Mouse (Mus musculus): ENCODE data around the gene Flna. TPM values are rescaled to one million over a fixed set of nuclear protein-coding genes. Genes with fewer than 3 reads are reported as not detected.
"Not testable (repeated sequence)": the region's sequence is repeated elsewhere in the genome, so short reads cannot be mapped to it uniquely, and the experiment has no call there.

Flna gene
- total RNA-seq, 2 experiments from 2014 or later: 66.7 to 68.9 TPM

DNA sequence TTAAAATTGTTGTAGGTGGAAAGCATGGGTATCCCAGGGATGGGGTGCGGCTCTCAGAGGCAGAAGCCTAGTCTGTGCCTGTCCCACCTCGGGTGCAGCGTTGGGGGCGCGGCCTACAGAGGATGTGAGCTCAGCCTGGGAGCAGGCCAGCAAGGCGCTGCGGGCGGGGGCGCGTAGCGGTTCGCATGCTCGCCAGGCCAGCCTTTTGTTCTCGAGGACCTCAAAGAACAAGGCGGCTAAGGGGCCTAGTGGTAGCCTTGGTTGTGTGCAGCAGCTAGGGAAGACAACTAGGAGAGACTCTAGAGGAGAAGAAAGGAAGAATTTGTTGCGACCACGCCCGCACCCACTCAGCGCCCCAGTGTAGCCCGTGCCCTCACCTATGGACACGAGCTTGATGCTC lies 3.9 kb downstream of the Flna start:
- H3K4me3 ChIP-seq: peak overlapping the region; percentile 63
- no peak for TF ChIP-seq CTCF (IDR thresholded peaks at IDR 0.05)
- H3K27ac ChIP-seq: peak overlapping the region; percentile 82
- peak; percentile 39 to 57 for DNase-seq (ENCODE audit: extremely low spot score in 1 of 2, low spot score in 2 of 2)
- intact Hi-C loops (cut with DNase I): loop anchor here (2.0 to 5.0 kb wide), 5 partner anchors 122 to 279 kb away; partner anchors contain the start of genes Hcfc1 and Irak1

DNA sequence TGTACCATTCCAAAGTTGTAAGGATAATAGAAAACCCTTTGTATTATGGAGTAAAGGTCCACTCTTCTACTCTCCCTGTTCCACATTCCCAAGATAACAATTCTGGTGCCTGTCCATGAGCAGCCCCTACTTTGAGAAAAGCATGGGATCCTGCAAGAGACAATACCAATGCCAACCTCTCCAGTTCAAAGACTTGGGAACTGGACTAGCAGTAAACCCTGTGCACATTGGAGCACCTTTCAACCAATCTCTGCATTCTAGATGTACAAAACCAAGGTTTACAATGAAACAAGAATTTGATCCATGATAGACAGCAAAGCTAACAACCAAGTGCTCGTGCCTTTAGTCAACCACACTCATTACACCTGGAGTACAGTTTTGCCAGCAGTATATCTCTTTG lies 4.5 kb downstream of the Flna start:
- no peak for TF ChIP-seq CTCF (IDR thresholded peaks at IDR 0.05)
- no peak for DNase-seq (ENCODE audit: extremely low spot score in 1 of 2, low spot score in 2 of 2)
- intact Hi-C loops (cut with DNase I): loop anchor here (5.0 kb wide), 3 partner anchors 122 to 223 kb away; partner anchors contain the start of gene Irak1
- H3K4me3 ChIP-seq: peak overlapping the region; percentile 63
- H3K27ac ChIP-seq: peak overlapping the region; percentile 82; the same call in 1 of the 2 replicates

DNA sequence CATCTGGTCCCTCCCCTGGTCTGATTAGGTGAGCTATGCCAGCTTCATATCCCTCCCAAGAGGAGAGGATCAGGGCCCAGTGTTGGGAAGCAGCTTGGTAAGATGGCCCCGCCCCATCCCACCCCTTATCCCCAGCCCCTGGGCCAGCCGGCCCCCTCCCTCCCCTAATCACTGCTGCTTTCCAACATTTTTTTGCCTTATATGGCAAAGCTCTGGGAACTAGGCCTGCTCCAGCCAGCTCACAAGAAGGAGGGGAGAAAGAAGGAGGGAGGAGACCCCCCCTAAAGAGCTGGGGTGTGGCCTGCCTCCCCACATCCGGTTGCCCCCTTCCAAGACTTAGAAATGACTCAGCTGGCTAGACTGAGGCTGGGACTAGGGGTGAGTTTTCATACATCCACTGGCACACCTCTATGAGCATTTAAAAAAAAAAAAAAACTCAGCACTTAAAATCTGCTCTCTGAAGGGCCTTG lies 5.0 kb downstream of the Flna start:
- Histone ChIP-seq H3K4me3 (peak overlapping the region; percentile 63), H3K27ac (no peak overlapping the region; the same call in 1 of the 2 replicates)
- peak in 1 of 2 experiments; percentile 11 for DNase-seq (ENCODE audit: extremely low spot score in 1 of 2, low spot score in 2 of 2)
- intact Hi-C loops (cut with DNase I): loop anchor here (5.0 kb wide), 3 partner anchors 123 to 222 kb away; partner anchors contain the start of gene Irak1
- TF ChIP-seq CTCF (IDR thresholded peaks at IDR 0.05): no peak

DNA sequence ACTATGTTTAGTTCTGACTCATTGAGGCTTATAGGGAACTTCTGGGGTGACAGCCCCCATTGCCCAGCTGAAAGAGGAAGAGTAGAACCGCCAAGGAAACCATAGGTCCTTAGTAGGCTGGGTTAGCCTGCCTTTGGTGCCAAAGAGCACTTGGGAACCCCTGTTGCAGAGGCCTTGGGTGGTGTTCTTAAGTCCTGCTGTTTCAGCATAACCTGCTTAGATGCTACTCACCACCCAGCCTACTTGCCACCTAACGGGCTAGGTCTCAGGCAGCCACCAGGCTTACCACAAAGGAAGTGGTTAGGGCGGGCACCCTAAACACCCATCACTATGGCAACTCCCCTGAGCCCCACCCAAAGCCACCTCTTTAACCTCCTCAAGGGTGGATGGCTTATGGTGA lies 5.8 kb downstream of the Flna start:
- no peak overlapping the region for H3K4me3 ChIP-seq
- intact Hi-C loops (cut with DNase I): no loop called here
- no peak overlapping the region for H3K27ac ChIP-seq
- no peak for DNase-seq (ENCODE audit: extremely low spot score in 1 of 2, low spot score in 2 of 2)
- no peak for TF ChIP-seq CTCF (IDR thresholded peaks at IDR 0.05)

GRCm38 (mm10) chrX:74243396-74243795 lies 6.2 kb downstream of the Flna start:
- H3K4me3 ChIP-seq: no peak overlapping the region
- DNase-seq (ENCODE audit: extremely low spot score in 1 of 2, low spot score in 2 of 2): no peak
- intact Hi-C loops (cut with DNase I): no loop called here
- H3K27ac ChIP-seq: no peak overlapping the region
- TF ChIP-seq CTCF (IDR thresholded peaks at IDR 0.05): no peak

DNA sequence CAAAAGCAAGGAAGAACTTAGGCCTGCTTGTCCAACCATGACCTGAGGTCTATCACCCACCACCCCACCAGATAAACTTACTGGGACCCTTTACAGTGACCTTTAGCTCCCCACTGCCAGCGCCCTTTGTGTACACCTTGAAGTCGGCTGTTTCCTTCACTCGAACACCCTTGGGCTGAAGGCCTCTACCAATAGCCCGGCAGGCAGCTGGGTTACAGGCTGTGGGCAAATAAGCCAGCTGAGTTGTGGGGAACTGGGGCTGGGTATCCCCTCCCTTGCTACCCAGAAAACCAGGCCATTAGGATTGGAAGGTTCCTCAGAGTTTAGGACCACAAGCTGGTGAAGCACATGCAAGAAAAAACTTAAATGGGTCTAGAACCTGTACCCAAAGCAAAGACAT lies 9.3 kb downstream of the Flna start:
- TF ChIP-seq CTCF (IDR thresholded peaks at IDR 0.05): no peak
- no peak overlapping the region for H3K27ac ChIP-seq
- no peak for DNase-seq (ENCODE audit: extremely low spot score in 1 of 2, low spot score in 2 of 2)

GRCm38 (mm10) chrX:74233196-74233595 lies 16.4 kb downstream of the Flna start:
- Histone ChIP-seq H3K27ac (no peak overlapping the region), H3K4me3 (no peak overlapping the region)
- no peak for TF ChIP-seq CTCF (IDR thresholded peaks at IDR 0.05)
- no peak for DNase-seq (ENCODE audit: extremely low spot score in 1 of 2, low spot score in 2 of 2)
- intact Hi-C loops (cut with DNase I): no loop called here

More for the DNA sequence above, 9.3 kb downstream of the Flna start:
- intact Hi-C loops (cut with DNase I): no loop called here
- no peak overlapping the region for H3K4me3 ChIP-seq

DNA sequence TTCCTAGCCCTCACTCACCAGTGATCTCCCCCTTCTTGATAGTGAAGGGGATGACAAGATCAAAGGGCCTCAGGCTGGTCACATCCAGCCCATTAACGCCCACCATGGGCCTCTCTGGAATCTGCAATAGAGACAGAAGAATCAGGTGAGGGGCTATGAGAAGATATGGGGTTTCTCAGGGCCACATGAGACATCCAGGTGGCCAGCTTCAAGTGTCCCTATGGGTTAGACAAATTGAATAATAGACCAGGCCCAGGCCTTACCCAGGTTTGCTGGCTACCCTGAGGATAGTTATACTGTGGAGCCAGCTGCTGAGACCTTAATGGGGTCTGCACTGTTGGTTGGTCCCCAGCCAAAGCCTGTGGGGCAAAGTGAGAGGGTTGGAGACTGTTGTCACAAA lies 19.6 kb downstream of the Flna start:
- DNase-seq (ENCODE audit: extremely low spot score in 1 of 2, low spot score in 2 of 2): no peak
- Histone ChIP-seq H3K4me3 (no peak overlapping the region), H3K27ac (no peak overlapping the region)
- intact Hi-C loops (cut with DNase I): no loop called here
- no peak for TF ChIP-seq CTCF (IDR thresholded peaks at IDR 0.05)

DNA sequence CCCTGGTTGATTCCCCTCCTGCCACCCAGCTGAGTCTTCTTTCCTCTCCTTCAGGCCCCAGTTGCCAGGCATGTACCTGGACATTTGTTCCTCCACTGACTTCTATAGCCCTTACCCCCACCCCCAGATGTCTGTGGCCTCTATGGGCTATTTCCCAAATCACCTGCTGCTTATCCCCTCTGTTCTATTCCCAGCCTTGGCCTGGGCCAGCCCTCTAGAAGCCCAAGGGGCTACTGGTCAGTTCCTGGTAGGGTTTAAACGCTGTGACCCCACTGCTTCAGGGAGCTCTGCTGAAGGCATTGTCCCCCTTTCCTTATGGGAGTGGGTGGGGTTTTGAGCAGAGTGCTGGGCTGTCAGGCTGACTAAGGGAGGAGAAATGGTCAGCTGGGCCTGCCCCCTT lies 29.5 kb downstream of the Flna start:
- DNase-seq (ENCODE audit: extremely low spot score in 1 of 2, low spot score in 2 of 2); H3K27ac ChIP-seq; H3K4me3 ChIP-seq; intact Hi-C loops (cut with DNase I): not testable (repeated sequence)

GRCm38 (mm10) chrX:74219449-74219848 lies 30.2 kb downstream of the Flna start:
- no peak for TF ChIP-seq CTCF (IDR thresholded peaks at IDR 0.05)

DNA sequence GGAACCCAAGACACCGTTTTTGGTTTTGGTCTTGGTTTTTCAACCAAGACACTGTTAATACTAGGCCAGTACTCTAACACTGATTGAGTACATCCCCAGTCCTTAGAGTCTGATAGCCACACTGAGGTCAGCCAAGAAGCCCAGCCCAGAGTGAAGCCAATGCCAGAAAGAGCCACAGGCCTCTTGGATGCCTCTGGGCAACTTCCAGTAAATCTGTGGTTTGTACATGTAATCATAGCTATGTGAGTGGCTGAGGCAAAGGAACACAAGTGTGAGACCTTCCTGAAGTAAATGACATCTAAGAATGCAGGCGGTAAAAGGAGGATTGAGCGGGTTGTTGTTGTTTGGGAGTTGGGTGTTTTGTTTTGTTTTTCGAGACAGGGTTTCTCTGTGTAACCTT lies 31.1 kb downstream of the Flna start:
- no peak overlapping the region for H3K4me3 ChIP-seq
- H3K27ac ChIP-seq: no peak overlapping the region
- no peak for TF ChIP-seq CTCF (IDR thresholded peaks at IDR 0.05)
- no peak for DNase-seq (ENCODE audit: extremely low spot score in 1 of 2, low spot score in 2 of 2)
- intact Hi-C loops (cut with DNase I): loop anchor here (10.0 kb wide), 1 partner anchor 104 kb away; no protein-coding TSS in a partner anchor

More at GRCm38 (mm10) chrX:74219449-74219848, 30.2 kb downstream of the Flna start:
- intact Hi-C loops (cut with DNase I): loop anchor here (10.0 kb wide), 1 partner anchor 105 kb away; no protein-coding TSS in a partner anchor
- Histone ChIP-seq H3K27ac (no peak overlapping the region), H3K4me3 (no peak overlapping the region)
- no peak for DNase-seq (ENCODE audit: extremely low spot score in 1 of 2, low spot score in 2 of 2)

DNA sequence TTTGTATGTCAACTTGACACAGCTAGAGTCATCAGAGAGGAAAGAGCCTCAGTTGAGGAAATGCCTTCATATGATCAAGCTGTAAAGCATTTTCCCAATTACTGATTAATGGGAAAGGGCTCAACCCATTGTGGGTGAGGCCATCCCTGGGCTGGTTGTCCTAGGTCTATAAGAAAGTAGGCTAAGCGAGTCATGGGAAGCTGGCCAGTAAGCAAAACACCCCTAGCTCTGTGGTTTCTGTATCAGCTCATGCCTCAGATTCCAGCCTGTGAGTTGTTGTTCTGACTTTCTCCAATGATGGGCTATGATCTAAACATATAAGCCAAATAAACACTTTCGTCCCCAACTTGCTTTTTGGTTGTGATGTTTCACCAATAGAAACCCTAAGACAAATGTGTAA lies 46.1 kb downstream of the Flna start:
- Histone ChIP-seq H3K4me3 (no peak overlapping the region), H3K27ac (no peak overlapping the region)
- intact Hi-C loops (cut with DNase I): no loop called here
- no peak for TF ChIP-seq CTCF (IDR thresholded peaks at IDR 0.05)
- DNase-seq (ENCODE audit: extremely low spot score in 1 of 2, low spot score in 2 of 2): no peak

DNA sequence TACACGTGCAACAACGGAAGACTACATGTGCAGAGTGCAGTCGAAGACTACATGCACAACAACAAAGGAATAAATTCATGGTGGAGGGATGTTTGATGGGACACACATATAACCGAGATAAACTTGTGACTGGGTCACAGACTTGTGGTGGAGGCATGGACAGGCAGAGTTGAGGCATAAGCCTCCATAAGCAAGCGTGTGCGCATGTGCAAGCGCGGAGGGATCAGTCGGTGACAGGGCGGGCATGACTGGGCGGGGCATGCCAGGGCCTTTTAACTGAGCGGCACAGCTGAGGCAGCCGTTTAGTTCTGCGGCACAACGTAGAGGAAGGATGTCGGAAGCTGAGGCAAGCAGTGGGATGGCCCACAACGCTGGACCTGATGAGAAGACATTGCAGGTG lies 72.7 kb downstream of the Flna start, which contains the start of gene Tktl1:
Gene Tktl1 (plus strand): TSS at position 301 of the 400 bp plus-strand sequence.
- no peak within 1 kb of the TSS for H3K27ac ChIP-seq
- H3K4me3 ChIP-seq: no peak within 1 kb of the TSS
- no peak for TF ChIP-seq CTCF (IDR thresholded peaks at IDR 0.05)
- DNase-seq (ENCODE audit: extremely low spot score in 1 of 2, low spot score in 2 of 2): no peak
- intact Hi-C loops (cut with DNase I): no loop called here

Small RNAs within 50 kb of the gene (microRNA-seq; reads per million reads assigned to microRNA genes)
- gene Mir7091: 0 reads per million in 2 experiments

Other genes starting within 250 kb of the Flna start
- gene Irak1, start 225.9 kb downstream of the Flna start, total RNA-seq (2021): 10 to 100 TPM; 47.9 to 54.2 TPM
- 1 to 10 TPM in 1 of 2 experiments, under 1 TPM in 1; 0.66 to 1.6 TPM for gene Opn1mw, start 122.4 kb downstream of the Flna start, total RNA-seq (2021)
- 10 to 100 TPM; 85.0 to 89.3 TPM for gene Mecp2, start 114.5 kb downstream of the Flna start, total RNA-seq (2021)
- not detected for gene Tex28, start 82.0 kb downstream of the Flna start, total RNA-seq (2021)
- gene Tktl1, start 72.6 kb downstream of the Flna start, total RNA-seq (2021): not detected
- gene Emd, start 4.9 kb upstream of the Flna start, total RNA-seq (2021): 10 to 100 TPM; 36.0 to 37.7 TPM
- gene Rpl10, start 21.0 kb upstream of the Flna start, total RNA-seq (2021): 100 to 1,000 TPM; 151 to 163 TPM
- 10 to 100 TPM; 60.9 to 64.9 TPM for gene Taz, start 32.1 kb upstream of the Flna start, total RNA-seq (2021)
- gene Dnase1l1, start 32.5 kb upstream of the Flna start, total RNA-seq (2021): 1 to 10 TPM; 2.2 to 2.9 TPM
- gene Atp6ap1, start 47.3 kb upstream of the Flna start, total RNA-seq (2021): 100 to 1,000 TPM; 320 to 341 TPM
- gene Gdi1, start 55.2 kb upstream of the Flna start, total RNA-seq (2021): 100 to 1,000 TPM; 596 to 607 TPM
- 10 to 100 TPM; 25.7 to 31.7 TPM for gene Fam50a, start 63.2 kb upstream of the Flna start, total RNA-seq (2021)
- 10 to 100 TPM; 27.1 to 30.2 TPM for gene Plxna3, start 79.2 kb upstream of the Flna start, total RNA-seq (2021)
- 10 to 100 TPM; 22.3 to 23.5 TPM for gene Lage3, start 103.8 kb upstream of the Flna start, total RNA-seq (2021)
- 10 to 100 TPM; 65.7 to 71.5 TPM for gene Ubl4a, start 123.4 kb upstream of the Flna start, total RNA-seq (2021)
- gene Slc10a3, start 123.5 kb upstream of the Flna start, total RNA-seq (2021): 1 to 10 TPM; 3.1 to 3.9 TPM
- 10 to 100 TPM; 15.7 to 20.9 TPM for gene Fam3a, start 143.5 kb upstream of the Flna start, total RNA-seq (2021)
- 10 to 100 TPM; 44.8 to 47.6 TPM for gene Ikbkg, start 143.5 kb upstream of the Flna start, total RNA-seq (2021)
- gene G6pdx, start 179.4 kb upstream of the Flna start, total RNA-seq (2021): 10 to 100 TPM; 28.2 to 28.4 TPM
- gene Gm6880, start 231.6 kb upstream of the Flna start, total RNA-seq (2021): not detected